Mouse (Mus musculus) kidney, adult 2 months (tissue): ENCODE measurements at regions not wholly inside any gene's neighbourhood (a gene's known extent, or its start where the extent isn't known, plus 50 kb on each side); places are given as distances from the start of the nearest gene placed in this dataset.
"Not testable (repeated sequence)": the region's sequence is repeated elsewhere in the genome, so short reads cannot be mapped to it uniquely, and the experiment has no call there.

Source experiments
- DNase-seq: peaks from one replicate; pipeline ENCODE4 v3.0.0; 2021
- H3K27ac ChIP-seq: fragments of 200-500 bp; 2 replicates; pipeline ENCODE4 v1.5.1; 2012; ENCODE audit warnings: low read depth, low read length, control low read depth, inconsistent platforms; ENCODE audit not compliant: insufficient read depth
- H3K27me3 ChIP-seq: fragments of 200-500 bp; replicated peaks from 2 replicates; pipeline ENCODE4 v1.6.1; 2012; ENCODE audit warnings: mild to moderate bottlenecking, moderate library complexity, low read length, inconsistent platforms; ENCODE audit not compliant: control insufficient read depth, insufficient read depth
- H3K36me3 ChIP-seq: fragments of 200-500 bp; 2 replicates; pipeline ENCODE4 v1.6.1; 2012; ENCODE audit warnings: mild to moderate bottlenecking, moderate library complexity, low read length, inconsistent platforms; ENCODE audit not compliant: control insufficient read depth, insufficient read depth
- H3K4me1 ChIP-seq: fragments of 200-500 bp; 2 replicates; pipeline ENCODE4 v1.6.1; 2011; ENCODE audit warnings: low read length; ENCODE audit not compliant: control insufficient read depth, insufficient read depth
- H3K4me3 ChIP-seq: fragments of 200-500 bp; 2 replicates; pipeline ENCODE4 v1.5.1; 2011; ENCODE audit warnings: mild to moderate bottlenecking, low read depth, low read length, control low read depth; ENCODE audit not compliant: insufficient read depth
- CTCF ChIP-seq: fragments of 200-500 bp; conservative IDR thresholded peaks from 2 replicates; pipeline ENCODE4 v1.5.1; 2011; ENCODE audit warnings: low read depth, mild to moderate bottlenecking, control low read depth, low read length, moderate library complexity, mixed read lengths; ENCODE audit not compliant: insufficient read depth, insufficient read length
- POLR2A ChIP-seq: fragments of 200-500 bp; IDR thresholded peaks from one replicate; pipeline ENCODE4 v1.6.1; 2011; ENCODE audit warnings: low read depth, low read length, control low read depth
- WGBS: fragments of 180-500 bp; shearing (Covaris S2); methylation state at CpG from one replicate; pipeline ENCODE4 v1.1.7; 2018; 5-methylcytosine and 5-hydroxymethylcytosine counted together

GRCm38 (mm10) chr11:93653401-93653800 lies 232.2 kb downstream of the Utp18 start:
- Histone ChIP-seq H3K4me3 (no peak overlapping the region), H3K27me3 (no peaks in the 10 kb centered on the region), H3K4me1 (peaks cover 6% of the 10 kb centered on the region; the same call in 1 of the 2 replicates), H3K27ac (no peak overlapping the region), H3K36me3 (no peaks in the 10 kb centered on the region)
- WGBS = 73% methylated on average over 3 of the region's 3 CpGs
- TF ChIP-seq CTCF (no peak), POLR2A (no peak)
- DNase-seq = no peak

GRCm38 (mm10) chr11:93651966-93652365 lies 233.6 kb downstream of the Utp18 start:
- not testable (repeated sequence) for H3K27ac ChIP-seq, H3K4me3 ChIP-seq, H3K36me3 ChIP-seq, H3K27me3 ChIP-seq, H3K4me1 ChIP-seq
- peak; percentile 58 for DNase-seq
